Mouse (Mus musculus) R1 (cell line): Measurements from ENCODE around the gene Iyd.

ENCODE experiments used
- DNase-seq: peaks from one replicate; pipeline ENCODE4 v3.0.0-alpha.2; 2018; ENCODE audit warnings: low read depth, low spot score

Gene Iyd

DNA sequence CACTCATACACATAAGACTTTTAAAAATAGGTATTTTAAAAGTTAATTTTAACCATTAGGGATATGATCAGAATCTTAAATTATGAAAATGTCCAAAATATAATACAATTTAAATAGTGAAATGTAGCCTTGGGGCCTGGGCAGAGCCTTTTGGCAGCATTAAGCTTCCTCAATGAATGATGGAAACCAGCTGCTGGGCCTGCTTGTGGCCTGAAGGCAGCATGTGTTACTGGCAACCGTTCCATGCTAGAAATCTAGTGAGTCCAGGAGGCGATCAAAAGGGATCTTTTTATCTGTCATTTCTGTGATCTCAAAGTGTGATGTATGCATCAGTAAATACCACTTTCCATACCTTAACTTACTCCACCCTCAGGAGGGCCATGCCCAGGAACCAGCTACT is 9.3 kb downstream of the Iyd start:
- DNase-seq = no peak

DNA sequence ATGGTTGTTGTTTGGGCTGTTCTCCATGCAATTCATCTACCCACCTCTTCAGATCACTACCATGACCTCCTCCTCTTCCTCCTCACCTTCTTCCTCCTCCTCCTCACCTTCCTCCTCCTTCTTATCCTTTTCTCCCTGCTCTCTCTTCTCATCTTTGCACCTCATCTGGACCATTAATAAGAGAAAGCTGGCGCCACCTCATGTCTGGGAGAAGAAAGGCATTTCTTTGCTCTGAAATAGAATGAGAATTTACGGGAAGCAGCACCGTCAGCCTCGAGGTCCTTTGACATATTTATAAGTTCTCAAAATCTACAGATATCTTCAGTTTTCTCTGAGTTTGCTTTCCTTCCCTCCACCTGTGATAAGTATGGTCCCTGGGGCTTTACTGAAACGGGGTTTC is 15.1 kb downstream of the Iyd start:
- DNase-seq = no peak

- no peak for DNase-seq
Observed at GRCm38 (mm10) chr10:3556538-3556937, 16.5 kb downstream of the Iyd start.

GRCm38 (mm10) chr10:3559136-3559535 is 19.1 kb downstream of the Iyd start:
- DNase-seq = no peak

GRCm38 (mm10) chr10:3562165-3562564 is 22.1 kb downstream of the Iyd start:
- peak; percentile 57 for DNase-seq

- DNase-seq = no peak
Observed at GRCm38 (mm10) chr10:3565126-3565525, 25.1 kb downstream of the Iyd start.

- peak; percentile 63 for DNase-seq
Observed at GRCm38 (mm10) chr10:3567821-3568220, 27.8 kb downstream of the Iyd start.

- peak; percentile 78 for DNase-seq
Observed at GRCm38 (mm10) chr10:3572723-3573649, 32.9 kb downstream of the Iyd start.

DNA sequence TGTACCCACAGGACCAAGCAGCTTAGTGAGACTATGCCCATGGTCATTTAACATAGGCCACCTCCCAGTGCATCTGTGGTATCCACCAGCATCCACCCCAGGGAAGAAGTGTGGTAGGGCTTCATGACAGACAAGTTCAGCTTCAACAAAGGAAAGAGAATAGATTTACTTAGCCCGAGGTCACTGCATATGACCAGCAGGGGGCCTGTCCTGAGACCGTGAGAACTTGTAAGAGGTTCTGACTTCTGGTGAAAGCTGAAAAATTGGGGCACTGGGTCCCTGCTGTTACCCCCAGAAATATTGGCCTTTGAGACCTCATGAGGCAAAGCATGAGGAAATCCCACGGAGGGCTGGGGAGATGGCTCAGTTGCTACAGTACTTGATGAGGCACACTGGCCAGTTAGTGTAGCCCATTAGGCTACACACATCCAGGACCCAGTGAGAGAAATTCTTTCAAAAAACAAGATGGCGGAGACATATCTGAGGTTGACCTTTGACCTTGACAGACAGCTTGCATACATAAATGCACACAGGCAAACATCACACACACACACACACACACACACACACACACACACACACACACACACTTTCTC is 34.0 kb downstream of the Iyd start:
- DNase-seq = peak; percentile 60

DNA sequence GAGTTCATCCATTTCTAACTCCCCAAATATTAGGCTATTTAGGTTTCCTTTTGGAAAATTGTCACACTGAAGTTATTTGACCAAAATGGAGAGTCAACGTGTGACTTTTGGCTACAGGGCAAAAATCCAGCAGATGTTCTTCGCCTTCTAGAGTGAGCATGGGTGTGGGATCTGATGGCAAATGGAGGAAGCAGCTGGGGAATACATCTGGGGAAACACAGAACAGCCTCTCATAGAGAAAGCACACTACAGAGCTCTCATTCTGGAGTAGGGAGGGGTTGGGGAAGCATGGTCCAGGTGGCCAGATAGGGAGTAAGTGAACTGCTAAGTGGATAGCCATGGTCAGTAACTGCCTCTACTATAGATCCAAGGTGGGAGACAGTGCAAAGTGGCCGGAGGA is 50.6 kb downstream of the Iyd start:
- no peak for DNase-seq

GRCm38 (mm10) chr10:3591790-3592189 is 51.8 kb downstream of the Iyd start:
- DNase-seq = peak; percentile 82

DNA sequence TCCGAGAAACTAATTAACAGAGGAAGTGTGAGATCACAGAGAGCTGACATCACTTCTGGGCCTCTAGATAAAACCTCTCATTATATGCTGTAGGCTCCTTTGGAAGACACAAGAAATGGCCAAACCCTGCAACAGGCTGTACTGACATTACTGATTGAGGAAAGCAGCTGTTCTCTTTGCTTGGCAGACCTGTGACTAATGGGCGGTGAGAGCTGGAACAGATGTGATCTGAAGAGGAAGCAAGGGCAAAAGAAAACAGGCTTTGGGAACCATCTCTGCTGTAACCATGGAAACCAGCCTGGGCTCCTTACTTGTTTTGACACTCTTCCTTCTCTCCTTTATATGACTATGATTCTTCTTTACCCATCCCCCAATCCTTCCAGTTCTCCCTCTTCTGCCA is 56.7 kb downstream of the Iyd start:
- DNase-seq = peak; percentile 36

- no peak for DNase-seq
Observed at GRCm38 (mm10) chr10:3597760-3598159, 57.7 kb downstream of the Iyd start.
